Mouse (Mus musculus): ENCODE results near the gene Siva1. TPM values are rescaled to one million over a fixed set of nuclear protein-coding genes. Genes with fewer than 3 reads are reported as not detected.

Siva1 gene
- total RNA-seq, 2 experiments from 2014 or later, result 25.4 to 30.9 TPM

DNA sequence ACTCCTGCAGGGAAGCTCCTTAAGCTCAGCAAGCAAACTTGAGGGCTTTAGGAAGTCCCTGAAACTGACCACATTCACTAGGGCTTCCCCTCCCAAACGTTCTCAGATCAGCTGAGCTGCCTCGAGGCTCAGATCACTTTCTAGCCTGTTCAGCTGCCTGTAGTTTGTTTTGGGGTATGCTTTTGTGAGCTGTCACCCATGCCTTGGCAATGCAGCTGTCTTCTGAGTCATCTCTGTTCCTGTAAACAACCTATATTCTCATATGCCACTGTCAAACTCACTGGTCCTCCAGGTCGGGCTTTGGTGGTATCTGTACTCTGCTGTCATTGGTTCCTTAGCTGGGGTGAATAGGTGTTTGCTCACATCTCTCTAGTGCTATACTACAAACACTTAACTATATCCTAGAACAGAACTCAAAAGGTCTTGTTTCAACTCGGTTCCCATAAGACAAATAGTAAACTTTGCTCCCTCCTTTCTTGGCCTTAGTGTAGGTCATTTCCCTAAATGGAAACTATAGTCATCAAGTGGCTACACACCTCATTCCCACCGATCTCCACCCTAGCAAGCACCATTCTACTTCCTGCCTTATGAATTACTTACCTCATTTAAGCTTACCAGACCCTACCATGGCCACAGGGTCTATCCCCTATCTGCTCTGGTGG, 7.4 kb downstream of the Siva1 start:
- no peak for DNase-seq
- intact Hi-C loops (cut with DNase I), result no loop called here

DNA sequence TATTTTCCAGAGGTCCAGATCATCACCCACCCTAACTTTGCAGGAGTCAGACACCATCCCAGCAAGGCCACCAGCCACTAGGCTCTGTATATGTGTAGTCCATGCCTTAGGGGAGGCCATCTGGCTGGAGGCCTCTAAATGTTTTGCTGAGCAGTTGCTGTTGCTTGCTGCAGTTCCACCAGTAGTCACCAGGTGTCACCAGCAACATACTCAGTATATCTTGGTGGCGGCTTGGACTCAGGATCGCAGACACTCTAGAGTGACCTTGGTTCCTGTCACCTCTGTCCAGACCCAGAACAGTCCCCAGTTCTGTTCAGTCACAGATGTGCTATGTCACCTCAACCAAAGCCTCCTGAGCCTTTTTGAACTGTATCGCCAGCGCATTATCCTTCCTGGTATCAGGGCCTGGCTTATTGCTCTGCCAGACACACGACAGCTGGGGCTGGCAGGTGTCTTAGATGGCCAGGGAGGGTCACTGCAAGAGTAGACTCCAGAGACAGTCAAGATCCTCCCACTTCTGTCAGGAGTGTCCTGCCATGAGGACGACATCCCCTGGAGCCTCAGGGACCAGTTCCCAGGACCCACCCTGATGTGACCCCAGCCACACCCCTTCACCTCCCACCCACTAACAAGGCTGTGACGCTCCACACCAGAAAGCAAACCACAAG, 8.8 kb downstream of the Siva1 start:
- intact Hi-C loops (cut with DNase I), result loop anchor here (1.0 kb wide), 1 partner anchor 54 kb away; no protein-coding TSS in a partner anchor
- peak; percentile 86 to 92 for DNase-seq

DNA sequence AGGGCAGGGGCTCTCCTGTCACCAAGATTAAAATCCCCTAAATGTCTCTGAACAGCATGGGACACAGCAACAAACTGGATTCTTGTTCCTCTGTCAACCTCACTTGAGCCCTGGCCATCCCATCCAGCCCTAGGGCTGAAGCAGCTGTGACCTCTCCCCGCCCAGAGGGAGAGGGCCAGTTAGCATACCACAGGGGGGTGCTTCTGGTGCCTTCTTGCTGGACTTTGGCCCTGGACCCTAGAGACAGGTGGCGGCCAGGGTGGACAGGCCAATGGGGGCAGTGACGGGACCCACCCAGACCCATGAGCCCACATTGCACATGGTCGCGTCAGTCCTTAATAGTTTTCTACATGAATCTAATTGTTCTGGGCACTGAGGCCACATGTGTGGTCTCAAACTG, 9.6 kb downstream of the Siva1 start:
- no peak for DNase-seq
- intact Hi-C loops (cut with DNase I), result no loop called here

DNA sequence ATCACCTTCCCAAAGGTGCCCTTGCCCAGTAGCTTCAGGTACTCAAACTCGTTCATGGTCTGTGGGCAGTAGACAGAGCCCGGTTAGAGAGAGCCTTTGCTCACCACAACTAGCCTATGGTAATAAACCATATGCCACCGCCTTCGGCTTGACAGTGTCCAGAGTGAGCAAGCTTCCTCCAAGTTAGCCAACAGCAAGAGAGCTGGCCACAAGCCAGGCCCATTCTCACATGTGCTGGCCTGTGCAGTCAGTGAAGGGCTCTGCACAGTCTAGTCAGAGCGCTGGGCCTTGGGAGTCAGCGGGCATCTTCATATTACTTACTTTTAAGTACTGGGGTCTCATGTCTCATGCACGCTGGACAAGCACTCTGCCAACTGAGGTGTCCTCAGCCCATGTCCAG, 14.1 kb downstream of the Siva1 start:
- intact Hi-C loops (cut with DNase I), result loop anchor here (2.0 kb wide), 1 partner anchor 16 kb away; the partner anchor contains the start of gene Akt1
- DNase-seq, result peak; percentile 51 to 56

DNA sequence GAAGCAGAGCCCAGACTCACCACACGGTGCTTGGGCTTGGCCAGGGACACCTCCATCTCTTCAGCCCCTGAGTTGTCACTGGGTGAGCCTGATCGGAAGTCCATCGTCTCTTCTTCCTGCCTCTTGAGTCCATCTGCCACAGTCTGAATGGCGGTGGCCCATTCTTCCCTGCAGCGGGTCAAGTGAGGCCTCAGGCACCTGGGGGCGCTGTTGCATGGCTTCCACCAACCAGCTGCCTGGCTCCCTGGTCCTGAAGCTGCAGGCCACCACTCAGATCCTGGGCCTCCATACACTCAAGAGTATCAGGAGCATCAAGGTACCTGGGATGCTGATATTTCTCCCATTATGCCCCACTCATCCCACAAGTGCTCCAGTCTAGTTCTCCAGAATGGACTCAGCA, 14.6 kb downstream of the Siva1 start:
- peak; percentile 81 to 90 for DNase-seq
- intact Hi-C loops (cut with DNase I), result loop anchor here (2.0 kb wide), 1 partner anchor 16 kb away; the partner anchor contains the start of gene Akt1

DNA sequence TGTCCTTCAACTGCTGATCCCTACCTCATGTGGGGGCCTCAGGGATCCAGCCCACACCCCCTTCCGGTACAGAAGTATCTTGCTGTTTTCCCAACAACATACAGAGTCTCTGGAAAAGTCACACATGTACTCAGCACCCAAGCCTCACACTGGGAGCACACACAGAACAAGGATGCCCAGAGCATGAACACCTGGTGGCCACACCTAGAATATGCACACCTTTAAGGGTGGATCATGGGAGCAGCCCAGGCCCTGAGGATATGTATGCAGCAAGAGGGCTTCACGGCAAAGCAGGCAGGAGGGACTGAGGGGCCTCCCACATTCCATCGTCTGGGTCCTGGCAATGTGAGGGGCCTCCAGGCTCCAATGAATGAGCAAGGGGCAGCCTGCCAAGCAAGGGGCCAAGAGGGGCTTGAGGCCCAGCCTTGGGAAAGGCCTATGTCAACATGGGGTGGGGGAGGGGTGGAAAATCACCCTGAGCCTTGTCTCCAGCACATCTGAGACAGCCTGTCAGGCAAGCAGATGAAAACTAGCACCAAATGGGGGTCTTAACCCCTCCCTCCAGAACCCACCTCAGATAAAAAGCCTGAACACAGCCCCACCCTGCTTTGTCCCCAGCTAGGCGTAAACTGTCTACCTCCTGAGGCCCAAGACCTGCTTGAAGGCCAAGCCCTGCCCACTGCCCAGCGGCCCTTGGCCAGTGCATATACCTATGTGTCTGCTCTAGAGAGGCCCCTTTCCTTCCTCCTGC, 16.3 kb downstream of the Siva1 start:
- no peak for DNase-seq
- intact Hi-C loops (cut with DNase I), result loop anchor here (2.0 kb wide), 1 partner anchor 46 kb away; no protein-coding TSS in a partner anchor

DNA sequence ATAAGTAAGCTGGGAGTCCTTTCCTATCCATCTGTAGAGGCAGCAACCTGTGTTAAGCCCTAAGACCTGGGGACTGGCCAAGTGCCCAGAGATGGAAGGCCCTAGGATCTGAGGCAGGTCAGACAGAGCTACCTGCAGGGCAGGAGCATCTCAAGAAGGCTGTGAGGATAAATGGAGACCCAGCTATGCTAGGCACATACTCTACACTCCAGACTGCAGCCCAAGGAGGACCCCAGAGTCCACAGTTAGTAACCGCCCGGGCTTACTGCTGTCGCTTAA, 16.8 kb downstream of the Siva1 start:
- no peak for DNase-seq
- intact Hi-C loops (cut with DNase I), result loop anchor here (2.0 kb wide), 1 partner anchor 46 kb away; no protein-coding TSS in a partner anchor

DNA sequence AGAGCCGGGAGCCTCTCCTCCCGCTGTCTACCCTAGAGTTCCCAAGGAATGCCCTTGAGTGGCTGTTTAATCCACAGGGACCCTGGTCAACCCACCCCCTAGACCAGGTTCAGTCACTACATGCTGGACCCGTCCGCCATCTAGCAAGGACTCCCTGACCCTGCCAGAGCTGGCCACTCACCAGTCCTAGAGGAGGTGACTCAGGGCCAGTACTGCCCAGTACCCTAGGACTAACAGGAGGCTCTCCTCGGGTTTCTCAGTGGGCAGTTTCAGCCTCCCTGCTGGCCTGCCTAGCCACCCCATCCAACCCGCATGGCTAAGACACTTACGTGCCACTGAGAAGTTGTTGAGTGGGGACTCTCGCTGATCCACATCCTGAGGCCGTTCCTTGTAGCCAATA, 17.4 kb downstream of the Siva1 start:
- intact Hi-C loops (cut with DNase I), result loop anchor here (2.0 kb wide), 1 partner anchor 45 kb away; no protein-coding TSS in a partner anchor
- no peak for DNase-seq

DNA sequence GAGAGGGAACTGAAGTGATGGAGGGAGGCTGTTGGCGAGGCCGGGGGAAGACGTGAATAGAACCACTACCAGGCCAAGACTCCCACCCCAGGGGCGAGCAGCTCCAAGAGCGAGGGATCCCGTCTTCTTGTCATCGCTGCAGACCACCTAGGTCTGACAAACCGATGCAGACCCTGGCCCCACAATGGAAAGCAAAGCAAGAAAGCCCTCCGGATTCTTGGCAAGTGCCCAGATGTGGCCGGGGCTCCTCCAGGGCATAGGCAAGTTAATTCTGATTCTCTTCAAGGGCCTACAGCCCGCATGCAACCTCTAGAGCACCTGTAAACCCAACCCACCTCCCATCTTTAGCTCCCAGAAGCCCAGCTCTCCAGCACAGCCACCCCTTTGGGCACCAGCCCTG, 18.8 kb downstream of the Siva1 start:
- DNase-seq, result no peak
- intact Hi-C loops (cut with DNase I), result no loop called here

DNA sequence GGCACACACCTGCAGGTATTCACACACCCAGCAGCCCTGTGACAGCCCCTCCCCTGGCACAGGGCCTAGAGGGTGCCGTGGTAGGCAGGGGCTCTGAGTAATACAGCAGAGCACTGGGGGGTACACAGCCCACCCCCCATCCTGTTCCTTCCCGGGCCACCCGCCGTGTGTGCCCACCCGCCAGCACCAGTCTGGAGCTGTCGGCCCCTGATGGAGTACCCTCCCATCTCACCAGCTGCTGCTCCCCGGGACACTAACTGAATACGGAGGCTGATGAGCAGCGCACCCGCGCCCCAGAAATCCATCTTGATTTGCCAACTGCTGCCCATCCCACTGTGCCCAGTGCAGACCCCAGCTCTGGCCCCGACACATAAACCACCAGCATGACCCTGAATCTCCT, 19.2 kb downstream of the Siva1 start:
- no peak for DNase-seq
- intact Hi-C loops (cut with DNase I), result no loop called here

DNA sequence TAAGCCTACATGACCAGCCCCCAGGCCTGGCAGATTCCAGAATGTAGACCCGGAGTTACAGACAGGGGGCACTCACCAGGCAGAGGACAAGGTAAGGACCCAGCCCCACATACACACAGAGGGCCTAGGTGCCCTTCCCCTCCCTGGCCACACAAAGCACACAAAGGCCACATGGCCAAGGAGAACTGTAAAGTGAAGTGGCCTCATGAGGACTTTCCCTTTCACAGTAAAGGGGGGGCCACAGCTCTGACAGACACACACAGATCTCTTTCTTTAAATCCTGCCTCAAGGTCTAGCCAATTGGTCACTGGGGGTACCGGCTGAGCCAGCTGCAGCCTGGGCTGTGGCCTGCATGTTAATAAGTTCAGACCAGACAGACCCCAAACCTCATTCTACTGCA, 19.6 kb downstream of the Siva1 start:
- no peak for DNase-seq
- intact Hi-C loops (cut with DNase I), result no loop called here

DNA sequence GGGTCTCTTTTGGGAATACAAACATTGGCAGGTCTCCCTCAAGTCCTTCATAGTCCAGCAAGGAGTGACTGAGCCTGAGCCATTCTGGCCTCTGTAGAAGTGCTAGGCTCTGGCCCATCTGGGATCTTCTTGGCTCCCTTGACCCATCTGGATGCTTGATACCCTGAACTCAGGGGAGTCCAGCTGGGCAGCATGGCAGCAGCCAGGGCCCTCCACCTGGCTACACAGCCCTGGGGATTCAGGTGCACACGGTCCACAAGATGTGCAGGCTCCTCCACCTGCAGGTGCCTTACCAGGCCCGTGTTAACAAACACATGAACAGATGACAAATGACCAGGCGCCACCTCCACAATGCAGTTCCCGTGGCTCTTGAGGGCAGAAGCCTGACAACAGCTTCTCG, 20.2 kb downstream of the Siva1 start:
- intact Hi-C loops (cut with DNase I), result no loop called here

DNA sequence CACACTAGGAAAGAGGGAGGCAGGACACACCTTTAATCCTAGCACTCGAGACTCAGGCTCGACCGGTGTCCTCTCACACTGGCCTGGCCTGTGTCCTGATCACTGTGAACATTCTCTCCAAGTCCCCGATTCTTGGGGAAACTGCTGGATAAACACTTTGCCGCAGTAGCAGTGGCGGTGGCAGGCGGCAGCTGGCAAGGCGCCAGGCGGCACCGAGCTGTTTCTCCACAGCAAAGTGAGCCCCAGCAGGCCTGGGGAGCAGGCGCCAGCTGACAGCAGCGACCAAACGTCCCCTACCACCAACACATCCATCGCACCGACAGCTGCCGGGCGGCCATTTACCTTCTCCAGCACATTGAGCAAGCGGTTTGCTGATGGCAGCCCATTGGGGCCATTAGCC, 21.0 kb downstream of the Siva1 start:
- peak; percentile 70 to 73 for DNase-seq
- intact Hi-C loops (cut with DNase I), result no loop called here

More for the DNA sequence above, 20.2 kb downstream of the Siva1 start:
- no peak for DNase-seq

DNA sequence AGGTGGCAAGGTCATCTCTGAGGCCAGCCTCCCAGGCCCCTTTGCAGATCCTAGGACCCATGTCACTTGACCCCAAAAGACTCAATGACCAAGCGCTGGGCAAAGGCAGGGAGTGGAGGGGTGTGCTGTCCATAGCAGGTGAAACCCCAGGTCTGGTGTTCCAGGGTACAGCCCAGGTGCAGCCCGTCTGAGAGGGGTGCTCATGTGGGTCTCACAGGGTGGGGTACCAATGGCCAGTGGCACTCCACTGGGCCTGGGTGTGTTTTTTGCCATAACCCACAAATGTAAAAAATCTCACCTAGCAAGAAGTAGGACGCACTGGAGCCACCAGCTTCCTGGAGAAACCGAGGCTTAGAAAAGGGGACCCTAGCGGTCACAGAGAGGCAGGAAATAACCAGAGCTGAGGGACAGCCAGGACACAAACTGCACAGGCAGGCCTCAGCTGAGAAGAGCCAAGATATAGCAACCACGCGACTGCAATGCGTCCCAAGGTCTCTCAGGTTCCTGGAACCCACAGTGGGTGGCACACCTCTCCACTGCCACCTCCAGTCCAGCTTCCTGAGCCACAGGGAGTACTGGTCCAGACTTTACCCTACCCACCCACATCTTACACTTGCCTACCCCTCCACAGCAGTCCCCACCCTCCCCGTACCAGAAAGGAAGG, 21.5 kb downstream of the Siva1 start:
- intact Hi-C loops (cut with DNase I), result no loop called here
- DNase-seq, result no peak

DNA sequence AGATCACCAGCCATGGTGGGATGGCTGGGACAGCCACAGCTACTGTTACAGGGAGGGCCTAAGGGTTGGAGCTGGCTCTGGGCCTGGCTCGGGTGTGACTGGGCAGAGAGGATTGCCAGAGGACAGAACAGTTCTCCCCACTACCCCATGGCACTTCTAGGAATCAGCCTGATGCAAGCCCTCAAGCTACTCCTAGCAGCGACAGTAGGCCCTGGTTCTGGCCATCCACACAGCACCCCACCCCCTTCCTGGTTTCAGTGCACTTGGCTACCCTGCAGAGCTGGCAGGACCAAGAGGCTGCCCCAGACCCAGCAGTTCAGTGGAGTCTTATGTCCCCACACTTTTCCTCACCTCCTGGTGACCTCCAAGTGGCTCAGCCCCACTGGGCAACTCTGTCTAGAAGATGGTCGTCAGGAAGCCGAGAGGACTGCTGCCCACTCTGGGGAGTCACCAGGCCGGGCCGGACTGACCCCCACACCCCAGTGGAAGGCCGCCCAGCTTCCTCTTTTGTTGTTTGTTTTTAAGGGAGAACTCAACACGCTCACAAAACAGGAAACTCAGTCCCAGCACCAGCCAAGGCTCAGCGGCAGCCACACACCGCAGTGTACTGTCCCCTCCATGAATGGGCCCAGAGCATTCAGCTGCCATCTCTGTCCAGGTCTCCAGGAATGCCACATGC, 23.3 kb downstream of the Siva1 start:
- intact Hi-C loops (cut with DNase I), result no loop called here
- DNase-seq, result peak; percentile 64 to 68

DNA sequence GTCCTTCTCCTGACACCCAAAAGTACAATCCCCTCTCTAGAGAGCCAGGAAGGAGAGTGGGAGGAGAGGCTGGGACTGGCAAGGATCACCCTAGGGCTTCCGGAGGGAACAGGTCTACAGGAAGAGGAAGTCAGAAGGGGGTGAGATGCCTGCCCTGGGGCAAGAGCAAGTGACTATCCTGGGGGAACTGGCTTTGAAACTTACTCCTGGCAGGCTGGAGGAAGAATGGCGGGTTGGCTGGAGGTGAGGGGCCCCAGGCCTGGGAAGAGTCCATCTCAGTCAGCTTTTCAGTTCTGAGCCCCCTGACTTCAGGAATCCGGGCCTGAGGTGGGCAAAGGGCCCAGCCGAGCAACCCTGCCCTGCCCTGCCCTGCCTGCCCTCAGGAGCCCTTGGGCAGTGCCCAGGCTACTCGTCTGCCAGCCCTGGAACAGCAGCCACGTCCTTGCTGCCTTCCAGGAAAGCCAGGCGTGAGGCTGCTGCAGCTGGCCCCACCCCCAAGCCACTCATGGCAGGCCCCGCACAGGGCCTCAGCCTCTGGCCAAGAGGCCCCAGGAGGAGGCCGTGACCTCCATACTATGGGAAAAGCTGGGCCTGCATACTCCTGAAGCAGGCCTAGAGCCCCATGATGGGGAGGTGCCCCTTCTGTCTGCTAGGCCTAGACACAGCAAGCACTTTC, 26.4 kb downstream of the Siva1 start:
- peak; percentile 68 to 83 for DNase-seq
- intact Hi-C loops (cut with DNase I), result no loop called here

DNA sequence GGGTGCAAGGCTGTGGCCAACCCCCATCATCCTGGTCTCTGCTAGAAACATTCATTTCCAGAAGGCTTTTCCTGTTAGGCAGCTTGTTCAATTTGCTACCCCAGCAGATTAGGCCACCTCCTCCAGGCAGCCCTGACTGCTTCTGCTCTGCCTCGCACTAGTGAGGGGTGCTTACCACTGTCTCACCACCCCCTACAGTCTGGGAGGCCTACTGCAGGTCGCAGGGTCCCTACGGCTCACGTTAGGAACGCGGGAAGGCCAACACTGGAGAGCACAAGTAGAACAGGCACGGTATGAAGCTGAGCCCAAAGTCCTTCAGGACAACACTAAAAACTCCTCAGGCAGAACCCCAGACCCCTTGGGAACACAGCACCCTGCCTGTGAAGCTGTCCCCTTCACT, 27.4 kb downstream of the Siva1 start:
- no peak for DNase-seq
- intact Hi-C loops (cut with DNase I), result no loop called here

DNA sequence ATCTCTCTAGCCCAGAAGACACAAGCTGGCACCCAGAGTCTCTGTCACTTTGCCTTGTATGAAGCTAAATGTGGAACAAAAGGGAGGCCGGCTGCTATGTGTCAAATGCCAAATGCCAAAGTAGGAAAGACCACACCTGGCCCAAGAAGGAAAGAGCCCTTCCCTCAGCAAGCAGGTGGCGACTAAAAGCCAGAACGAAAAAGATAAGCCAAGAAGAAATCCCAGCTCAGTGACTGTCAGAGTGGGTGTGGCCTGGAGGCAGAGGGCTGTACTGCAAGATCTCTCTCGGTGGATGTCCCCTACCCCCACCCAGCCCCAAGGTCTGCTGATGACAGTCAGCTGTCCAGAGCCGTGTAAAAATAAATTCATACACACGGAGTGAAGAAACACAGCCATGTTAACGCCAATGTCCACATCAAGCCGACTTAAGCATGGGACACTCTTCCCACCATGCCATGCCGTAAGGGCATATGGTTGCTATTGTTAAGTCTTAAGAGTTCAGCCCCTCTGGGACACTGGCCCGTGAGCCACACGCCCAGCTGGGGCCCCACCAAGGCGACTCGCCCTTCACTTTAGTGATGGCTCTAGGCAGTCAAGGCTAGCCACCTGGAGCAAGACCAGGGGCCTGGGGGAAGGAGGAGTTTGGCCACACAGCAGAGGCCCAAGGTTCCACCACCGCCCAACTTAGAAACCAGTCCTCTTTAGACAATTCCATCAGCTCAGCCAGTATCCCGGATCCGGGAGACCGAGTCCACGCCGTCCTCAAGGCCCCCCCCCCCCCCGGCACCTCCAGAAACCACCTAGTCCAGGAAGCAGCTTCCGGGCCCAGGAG, 28.5 kb downstream of the Siva1 start:
- DNase-seq, result peak; percentile 53 to 61
- intact Hi-C loops (cut with DNase I), result no loop called here

DNA sequence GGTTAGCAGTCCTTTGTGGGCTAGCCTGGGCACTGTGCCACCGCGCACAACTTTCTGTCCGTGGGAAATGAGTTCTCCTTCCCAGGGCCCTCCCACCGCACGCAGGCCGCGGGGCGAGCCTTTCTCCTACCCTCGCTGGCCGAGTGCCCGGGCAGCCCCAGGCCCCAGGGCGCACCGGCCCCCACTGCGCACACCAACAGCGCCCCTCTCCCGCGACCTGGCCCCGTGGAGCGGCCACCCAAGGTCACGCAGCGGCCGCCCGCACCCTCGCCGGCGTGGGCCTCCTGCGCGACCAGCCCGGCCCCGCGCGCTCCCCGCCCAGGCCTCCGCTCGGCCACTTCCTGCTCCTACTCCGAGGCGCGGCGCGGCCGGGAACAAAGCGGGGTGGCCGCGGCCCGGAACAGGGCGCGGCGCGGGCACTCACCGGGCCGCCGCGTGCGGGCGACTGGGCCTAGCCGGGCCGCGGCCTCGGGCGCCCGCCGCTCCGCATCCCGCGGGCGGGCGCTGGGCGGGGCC, 29.2 kb downstream of the Siva1 start:
- peak; percentile 65 to 66 for DNase-seq
- intact Hi-C loops (cut with DNase I), result loop anchor here (2.0 kb wide), 1 partner anchor 15 kb away; no protein-coding TSS in a partner anchor
